Mouse (Mus musculus): ENCODE results near the gene Tec.

The Tec gene

GRCm38 (mm10) chr5:72854141-72854990 is 13.9 kb downstream of the Tec start:
- no peak for DNase-seq (ENCODE audit: low spot score)

- no peak for DNase-seq (ENCODE audit: low spot score)
These were observed 14.9 kb downstream of the Tec start for GRCm38 (mm10) chr5:72853365-72853764.

- DNase-seq (ENCODE audit: low spot score): no peak
These were observed 15.8 kb downstream of the Tec start for GRCm38 (mm10) chr5:72852301-72852995.

- DNase-seq (ENCODE audit: low spot score): no peak
These were observed 16.6 kb downstream of the Tec start for GRCm38 (mm10) chr5:72851674-72852098.

GRCm38 (mm10) chr5:72850926-72851673 is 17.2 kb downstream of the Tec start:
- no peak for DNase-seq (ENCODE audit: low spot score)

- no peak for DNase-seq (ENCODE audit: low spot score)
These were observed 19.3 kb downstream of the Tec start for GRCm38 (mm10) chr5:72848889-72849435.

- DNase-seq (ENCODE audit: low spot score): no peak
These were observed 21.6 kb downstream of the Tec start for GRCm38 (mm10) chr5:72846712-72847111.

- DNase-seq (ENCODE audit: low spot score): no peak
These were observed 22.2 kb downstream of the Tec start for GRCm38 (mm10) chr5:72845928-72846630.

- no peak for DNase-seq (ENCODE audit: low spot score)
These were observed 23.3 kb downstream of the Tec start for GRCm38 (mm10) chr5:72844776-72845495.

GRCm38 (mm10) chr5:72844294-72844693 is 24.0 kb downstream of the Tec start:
- no peak for DNase-seq (ENCODE audit: low spot score)

- no peak for DNase-seq (ENCODE audit: low spot score)
These were observed 28.6 kb downstream of the Tec start for GRCm38 (mm10) chr5:72839655-72840054.

GRCm38 (mm10) chr5:72838976-72839375 is 29.3 kb downstream of the Tec start:
- no peak for DNase-seq (ENCODE audit: low spot score)

GRCm38 (mm10) chr5:72835656-72836055 is 32.6 kb downstream of the Tec start:
- DNase-seq (ENCODE audit: low spot score): no peak

- no peak for DNase-seq (ENCODE audit: low spot score)
These were observed 35.1 kb downstream of the Tec start for GRCm38 (mm10) chr5:72832904-72833765.

- DNase-seq (ENCODE audit: low spot score): no peak
These were observed 36.1 kb downstream of the Tec start for GRCm38 (mm10) chr5:72832191-72832590.

GRCm38 (mm10) chr5:72830988-72831610 is 37.2 kb downstream of the Tec start:
- no peak for DNase-seq (ENCODE audit: low spot score)

- DNase-seq (ENCODE audit: low spot score): no peak
These were observed 38.7 kb downstream of the Tec start for GRCm38 (mm10) chr5:72829506-72830067.

- no peak for DNase-seq (ENCODE audit: low spot score)
These were observed 39.9 kb downstream of the Tec start for GRCm38 (mm10) chr5:72828401-72828800.

GRCm38 (mm10) chr5:72827435-72827834 is 40.8 kb downstream of the Tec start:
- DNase-seq (ENCODE audit: low spot score): no peak
